Mouse (Mus musculus) megakaryocyte, embryonic 14.5 days (primary cell): ENCODE data around the gene Itpk1.

Experiments used
- FLI1 ChIP-seq: IDR thresholded peaks from 2 replicates; pipeline ENCODE4 v1.6.1; 2012; ENCODE audit warnings: low read length, inconsistent platforms, mixed read lengths
- GATA1 ChIP-seq: IDR thresholded peaks from 3 replicates; pipeline ENCODE4 v1.6.1; 2012; ENCODE audit warnings: mixed read lengths, low read length, inconsistent platforms, borderline replicate concordance

DNA sequence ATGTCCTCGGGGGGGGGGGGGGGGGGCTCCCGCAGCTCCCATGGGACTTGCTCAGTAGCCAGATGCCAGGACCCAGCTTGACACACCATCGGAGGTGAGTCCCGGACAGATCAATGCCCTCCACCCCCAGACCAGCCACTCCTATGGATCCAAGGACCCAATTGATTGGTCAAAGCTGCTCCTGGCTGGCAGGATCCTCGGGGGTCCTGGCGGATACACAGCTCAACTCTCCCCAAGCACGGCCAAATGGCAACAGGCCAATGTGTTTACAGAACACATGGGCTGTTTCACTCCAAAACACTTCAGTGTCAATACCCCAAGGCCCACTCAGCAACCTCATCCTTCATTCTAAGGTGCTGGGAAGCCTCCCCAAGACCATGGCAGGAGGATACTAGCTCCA, 13.0 kb downstream of the Itpk1 start:
- TF ChIP-seq FLI1 (no peak), GATA1 (no peak)
